ENCODE assay signal across 14 mouse cellular contexts in the genomic region with DNA sequence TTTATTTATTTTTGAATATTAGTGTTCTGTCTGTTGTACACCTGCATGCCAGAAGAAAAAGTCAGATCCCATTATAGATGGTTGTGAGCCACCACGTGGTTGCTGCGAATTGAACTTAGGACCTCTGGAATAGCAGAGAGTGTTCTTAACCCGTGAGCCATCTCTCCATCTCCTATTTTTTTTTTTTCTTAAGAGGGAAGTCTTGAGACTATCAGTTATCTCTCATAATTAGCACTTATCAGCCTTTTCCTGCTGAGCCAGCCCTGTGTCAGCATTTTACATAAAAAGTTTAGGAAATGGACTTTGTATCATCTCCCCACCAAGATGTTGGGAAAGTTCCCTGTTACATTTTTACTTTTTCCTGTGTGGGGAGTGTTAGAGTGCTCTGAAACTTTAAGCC. TPM values are rescaled to one million over a fixed set of nuclear protein-coding genes. Genes with fewer than 3 reads are reported as not detected.
"Had no signal": no experiment of that assay in that cellular context is flagged by ENCODE, and none has a peak within 500 bp of the region (broad histone marks: within the 10 kb centered on the region; RNA-seq: fewer than 3 reads in every experiment).

No protein-coding gene starts in this region.

- H3K4me3 ChIP-seq: limb, embryonic 12.5 days; neural tube, embryonic 12.5 days had no signal

- H3K27ac ChIP-seq: hindbrain, embryonic 14.5 days; limb, embryonic 12.5 days; neural tube, embryonic 12.5 days had no signal

- H3K9me3 ChIP-seq: limb, embryonic 12.5 days; neural tube, embryonic 12.5 days had no signal

- H3K9ac ChIP-seq: hindbrain, embryonic 14.5 days; limb, embryonic 12.5 days; neural tube, embryonic 12.5 days had no signal

- DNase-seq: kidney, adult 11 months; kidney, postnatal 36 days; layer of hippocampus, adult 9-11 months; layer of hippocampus, postnatal 36 days; lung, adult 18-20 months; midbrain, embryonic 14.5 days; spleen, adult 18-20 months; thymus, adult 2 months; thymus, postnatal 25 days had no signal

- H3K4me2 ChIP-seq: hindbrain, embryonic 14.5 days; limb, embryonic 12.5 days; neural tube, embryonic 12.5 days had no signal

- H3K4me1 ChIP-seq: neural tube, embryonic 12.5 days had no signal

- H3K27me3 ChIP-seq: limb, embryonic 12.5 days; neural tube, embryonic 12.5 days had no signal

RNA-seq across cellular contexts. Expression of gene Slc45a3, which starts 59.3 kb away (rescaled TPM):
- total RNA-seq: monocyte, adult 5-6 weeks; neutrophil, adult 5-6 weeks had no signal
